Mouse (Mus musculus): ENCODE results near the gene Prkacb. TPM values are rescaled to one million over a fixed set of nuclear protein-coding genes. Genes with fewer than 3 reads are reported as not detected.

Prkacb gene
- total and polyA plus RNA-seq, 3 experiments, result 13.5 to 165 (median 91.3) TPM

DNA sequence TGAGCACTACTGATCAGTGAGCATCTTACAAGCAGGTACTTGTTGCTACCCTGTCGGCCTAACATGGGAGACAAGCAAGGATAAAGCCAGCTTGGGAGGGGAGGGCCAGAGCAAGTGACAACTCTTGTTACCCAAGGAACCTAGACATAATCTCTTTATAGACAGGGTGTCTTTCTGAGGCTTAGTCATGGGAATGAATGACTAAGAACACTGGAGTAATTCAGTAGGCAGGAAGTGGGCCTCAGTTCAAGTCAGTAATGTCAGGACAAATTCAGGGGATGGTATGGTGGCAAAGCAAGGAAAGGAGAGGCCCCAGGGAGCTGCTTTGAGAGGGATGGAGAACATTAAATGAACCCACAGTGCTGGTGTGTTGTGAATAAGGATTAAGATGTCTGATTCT lies 103.7 kb downstream of the Prkacb start:
- H3K27me3 ChIP-seq (ENCODE audit: insufficient read depth, low read length), result peaks cover 10% of the 10 kb centered on the region
- peaks cover 12% of the 10 kb centered on the region for H3K4me1 ChIP-seq (ENCODE audit: insufficient read depth, low read depth, low read length)
- TF ChIP-seq CTCF (IDR thresholded peaks at IDR 0.05; ENCODE audit: low read depth, low read length) (no peak), GATA2 (IDR thresholded peaks at IDR 0.05; ENCODE audit: borderline replicate concordance, low read depth, low read length) (no peak), GATA1 (IDR thresholded peaks at IDR 0.05; ENCODE audit: borderline replicate concordance, low read length) (no peak), TAL1 (conservative IDR thresholded peaks at IDR 0.05; ENCODE audit: low read depth, low read length) (no peak)
- DNase-seq (ENCODE audit: low spot score) (no peak), ATAC-seq (ENCODE audit: extremely low read depth, insufficient number of reproducible peaks, low FRiP score, poor library complexity, severe bottlenecking) (no peak)
- H3K36me3 ChIP-seq (replicated peaks), result no peaks in the 10 kb centered on the region
- no peaks in the 10 kb centered on the region for H3K9me3 ChIP-seq (replicated peaks)
- H3K4me3 ChIP-seq (ENCODE audit: low read depth, low read length), result no peak overlapping the region

GRCm38 (mm10) chr3:146708381-146708780 lies 104.4 kb downstream of the Prkacb start:
- H3K36me3 ChIP-seq (replicated peaks), result no peaks in the 10 kb centered on the region
- no peak overlapping the region for H3K4me3 ChIP-seq (ENCODE audit: low read depth, low read length)
- DNase-seq (ENCODE audit: low spot score) (no peak), ATAC-seq (ENCODE audit: extremely low read depth, insufficient number of reproducible peaks, low FRiP score, poor library complexity, severe bottlenecking) (no peak)
- peaks cover 16% of the 10 kb centered on the region for H3K4me1 ChIP-seq (ENCODE audit: insufficient read depth, low read depth, low read length)
- peaks cover 10% of the 10 kb centered on the region for H3K27me3 ChIP-seq (ENCODE audit: insufficient read depth, low read length)
- H3K9me3 ChIP-seq (replicated peaks), result no peaks in the 10 kb centered on the region
- TF ChIP-seq POLR2AphosphoS5 (IDR thresholded peaks at IDR 0.05; ENCODE audit: insufficient replicate concordance, low read depth, low read length), result no peak

- no peaks in the 10 kb centered on the region for H3K36me3 ChIP-seq (replicated peaks)
- no peak for ATAC-seq (ENCODE audit: extremely low read depth, insufficient number of reproducible peaks, low FRiP score, poor library complexity, severe bottlenecking)
- H3K4me1 ChIP-seq (ENCODE audit: insufficient read depth, low read depth, low read length), result peaks cover 34% of the 10 kb centered on the region
- no peaks in the 10 kb centered on the region for H3K9me3 ChIP-seq (replicated peaks)
- DNase-seq (ENCODE audit: low spot score), result no peak
- no peak overlapping the region for H3K4me3 ChIP-seq (ENCODE audit: low read depth, low read length)
- peaks cover 2% of the 10 kb centered on the region; the same call in 1 of the 2 replicates for H3K27me3 ChIP-seq (ENCODE audit: insufficient read depth, low read length)
- TF ChIP-seq CTCF (IDR thresholded peaks at IDR 0.05; ENCODE audit: low read depth, low read length) (no peak), GATA2 (IDR thresholded peaks at IDR 0.05; ENCODE audit: borderline replicate concordance, low read depth, low read length) (no peak), POLR2AphosphoS5 (IDR thresholded peaks at IDR 0.05; ENCODE audit: insufficient replicate concordance, low read depth, low read length) (no peak), TAL1 (conservative IDR thresholded peaks at IDR 0.05; ENCODE audit: low read depth, low read length) (no peak), GATA1 (IDR thresholded peaks at IDR 0.05; ENCODE audit: borderline replicate concordance, low read length) (no peak)
Measured at GRCm38 (mm10) chr3:146704099-146704498, 108.7 kb downstream of the Prkacb start.

GRCm38 (mm10) chr3:146700051-146700450 lies 112.7 kb downstream of the Prkacb start:
- H3K9me3 ChIP-seq (replicated peaks), result no peaks in the 10 kb centered on the region
- H3K27me3 ChIP-seq (ENCODE audit: insufficient read depth, low read length), result no peaks in the 10 kb centered on the region; the same call in 1 of the 2 replicates
- peaks cover 58% of the 10 kb centered on the region for H3K4me1 ChIP-seq (ENCODE audit: insufficient read depth, low read depth, low read length)
- no peaks in the 10 kb centered on the region for H3K36me3 ChIP-seq (replicated peaks)
- peak; percentile 88 for ATAC-seq (ENCODE audit: extremely low read depth, insufficient number of reproducible peaks, low FRiP score, poor library complexity, severe bottlenecking)
- no peak for TF ChIP-seq POLR2AphosphoS5 (IDR thresholded peaks at IDR 0.05; ENCODE audit: insufficient replicate concordance, low read depth, low read length)
- TF ChIP-seq TAL1 (conservative IDR thresholded peaks at IDR 0.05; ENCODE audit: low read depth, low read length), result peak; percentile 61
- peak overlapping the region; percentile 65 for H3K4me3 ChIP-seq (ENCODE audit: low read depth, low read length)
- peak; percentile 39 for DNase-seq (ENCODE audit: low spot score)

GRCm38 (mm10) chr3:146698982-146699381 lies 113.8 kb downstream of the Prkacb start:
- Histone ChIP-seq H3K4me3 (ENCODE audit: low read depth, low read length) (peak overlapping the region; percentile 47; the same call in 1 of the 2 replicates), H3K4me1 (ENCODE audit: insufficient read depth, low read depth, low read length) (peaks cover 60% of the 10 kb centered on the region), H3K36me3 (replicated peaks) (no peaks in the 10 kb centered on the region), H3K9me3 (replicated peaks) (no peaks in the 10 kb centered on the region), H3K27me3 (ENCODE audit: insufficient read depth, low read length) (no peaks in the 10 kb centered on the region; the same call in 1 of the 2 replicates)
- DNase-seq (ENCODE audit: low spot score) (peak; percentile 59), ATAC-seq (ENCODE audit: extremely low read depth, insufficient number of reproducible peaks, low FRiP score, poor library complexity, severe bottlenecking) (peak; percentile 82)
- TF ChIP-seq GATA1 (IDR thresholded peaks at IDR 0.05; ENCODE audit: borderline replicate concordance, low read length), result no peak
- peak; percentile 92 for TF ChIP-seq TAL1 (conservative IDR thresholded peaks at IDR 0.05; ENCODE audit: low read depth, low read length)
- no peak for TF ChIP-seq POLR2AphosphoS5 (IDR thresholded peaks at IDR 0.05; ENCODE audit: insufficient replicate concordance, low read depth, low read length)
- TF ChIP-seq CTCF (IDR thresholded peaks at IDR 0.05; ENCODE audit: low read depth, low read length), result no peak
- TF ChIP-seq GATA2 (IDR thresholded peaks at IDR 0.05; ENCODE audit: borderline replicate concordance, low read depth, low read length), result peak; percentile 88; the same call in 1 of the 2 replicates

DNA sequence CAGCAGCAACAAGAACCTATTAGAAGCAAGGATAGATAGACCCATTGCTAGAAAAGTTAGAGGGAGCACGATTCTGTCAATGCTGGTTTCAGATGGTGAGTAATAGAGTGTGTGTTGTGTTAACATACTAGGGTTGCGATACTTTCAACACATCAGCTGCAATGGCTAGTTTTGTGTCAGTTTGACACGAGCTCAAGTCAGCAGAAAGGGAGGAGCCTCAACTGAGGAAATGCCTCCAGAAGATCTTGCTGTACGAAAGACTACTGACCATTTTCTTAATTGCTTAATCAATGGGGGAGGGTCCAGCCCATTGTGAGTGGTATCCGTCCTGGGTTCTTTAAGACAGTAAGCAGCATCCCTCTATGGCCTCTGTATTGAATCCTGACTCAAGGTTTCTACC lies 120.2 kb downstream of the Prkacb start:
- Histone ChIP-seq H3K9me3 (replicated peaks) (no peaks in the 10 kb centered on the region), H3K4me1 (ENCODE audit: insufficient read depth, low read depth, low read length) (peaks cover 29% of the 10 kb centered on the region), H3K27me3 (ENCODE audit: insufficient read depth, low read length) (no peaks in the 10 kb centered on the region; the same call in 1 of the 2 replicates), H3K36me3 (replicated peaks) (no peaks in the 10 kb centered on the region), H3K4me3 (ENCODE audit: low read depth, low read length) (no peak overlapping the region)
- ATAC-seq (ENCODE audit: extremely low read depth, insufficient number of reproducible peaks, low FRiP score, poor library complexity, severe bottlenecking) (no peak), DNase-seq (ENCODE audit: low spot score) (no peak)
- TF ChIP-seq GATA2 (IDR thresholded peaks at IDR 0.05; ENCODE audit: borderline replicate concordance, low read depth, low read length) (no peak), CTCF (IDR thresholded peaks at IDR 0.05; ENCODE audit: low read depth, low read length) (no peak), TAL1 (conservative IDR thresholded peaks at IDR 0.05; ENCODE audit: low read depth, low read length) (no peak), GATA1 (IDR thresholded peaks at IDR 0.05; ENCODE audit: borderline replicate concordance, low read length) (no peak), POLR2AphosphoS5 (IDR thresholded peaks at IDR 0.05; ENCODE audit: insufficient replicate concordance, low read depth, low read length) (no peak)

Measured in G1E (cell line).